23 mouse cellular contexts compared by ENCODE assay signal in the genomic region with DNA sequence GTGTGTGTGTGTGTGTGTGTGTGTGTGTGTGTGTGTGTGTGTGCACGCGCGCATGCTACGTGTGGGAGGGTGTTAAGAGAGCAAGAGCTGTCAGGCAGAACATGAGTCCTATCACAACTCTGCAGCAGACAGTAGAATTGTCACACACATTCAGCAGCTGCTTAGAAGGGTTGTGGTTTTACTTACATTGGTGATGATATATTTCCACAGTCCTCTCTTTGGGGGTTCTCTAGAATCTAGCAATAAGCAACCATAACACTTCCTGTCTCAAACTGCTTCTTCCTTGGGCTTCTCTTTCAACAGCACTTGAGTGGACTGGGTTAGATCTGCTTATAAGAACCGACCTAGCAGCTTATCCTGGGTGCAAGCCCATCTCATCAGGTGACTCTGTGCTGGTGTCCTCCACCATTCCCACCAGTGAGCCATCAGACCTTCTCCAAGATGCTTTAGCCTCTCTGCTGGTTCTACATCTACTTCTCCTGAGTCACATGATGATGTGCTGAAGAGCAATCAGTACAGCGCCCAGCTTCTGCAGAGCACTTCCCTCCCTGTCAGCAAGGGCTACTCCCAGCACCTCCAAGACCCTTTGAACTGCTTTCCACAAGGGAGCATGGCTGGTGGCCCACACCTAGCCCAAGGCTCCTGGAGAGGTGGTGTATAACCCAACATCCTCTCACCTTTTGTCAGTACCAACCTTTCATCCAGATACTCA.
DNase-seq lines count a peak whose midpoint lies in the region; ATAC-seq lines count a peak whose summit lies in the region.
"Had no signal": no experiment of that assay in that cellular context is flagged by ENCODE, and none has a peak within 500 bp of the region (broad histone marks: within the 10 kb centered on the region; RNA-seq: fewer than 3 reads in every experiment).

No protein-coding gene starts in this region.

- DNase-seq in heart, adult 11 months: peak; percentile 63
- peak; percentile 57 for DNase-seq in naive thymus-derived CD4-positive, alpha-beta T cell, adult 2 months (ENCODE audit: low read depth)
- DNase-seq in thymus, postnatal 25 days: peak; percentile 29
- DNase-seq in layer of hippocampus, postnatal 14 days (ENCODE audit: low spot score in 2 of 2): no peak
- DNase-seq in left cerebral cortex, adult 9 months (ENCODE audit: low spot score in 2 of 2): no peak
- DNase-seq: adrenal gland, adult 2 months; cerebellum, adult 11-12 months; cerebellum, postnatal 10 days; forebrain, postnatal 0 days; gastrocnemius, postnatal 36 days; kidney, postnatal 4 days; liver; midbrain, embryonic 14.5 days had no signal

- H3K27me3 ChIP-seq in heart, embryonic 11.5 days (ENCODE audit: control insufficient read depth, insufficient read depth, low read length): no peaks in the 10 kb centered on the region
- H3K27me3 ChIP-seq in intestine, embryonic 15.5 days (replicated peaks): no peaks in the 10 kb centered on the region
- H3K27me3 ChIP-seq: Patski had no signal

- H3K9me3 ChIP-seq in heart, embryonic 11.5 days (replicated peaks; ENCODE audit: control insufficient read depth, low read length): no peaks in the 10 kb centered on the region
- H3K9me3 ChIP-seq in intestine, embryonic 15.5 days: no peaks in the 10 kb centered on the region
- H3K9me3 ChIP-seq: heart, embryonic 10.5 days; hindbrain, embryonic 10.5 days; limb, embryonic 10.5 days had no signal

- H3K4me2 ChIP-seq in heart, embryonic 11.5 days: no peak overlapping the region
- no peak overlapping the region for H3K4me2 ChIP-seq in intestine, embryonic 15.5 days (replicated peaks)

- H3K9ac ChIP-seq in heart, embryonic 11.5 days (ENCODE audit: low read depth, low read length): no peak overlapping the region
- no peak overlapping the region for H3K9ac ChIP-seq in intestine, embryonic 15.5 days
- H3K9ac ChIP-seq: forebrain, postnatal 0 days had no signal

- WGBS in heart, embryonic 11.5 days (ENCODE audit: insufficient replicate concordance): 61% methylated on average over 6 of the region's 6 CpGs
- 87% methylated on average over 6 of the region's 6 CpGs for WGBS in intestine, embryonic 15.5 days

- H3K27ac ChIP-seq in heart, embryonic 11.5 days (ENCODE audit: low read depth, low read length): no peak overlapping the region
- H3K27ac ChIP-seq in intestine, embryonic 15.5 days: no peak overlapping the region; the same call in 1 of the 2 replicates
- H3K27ac ChIP-seq: heart, embryonic 10.5 days; hindbrain, embryonic 10.5 days; limb, embryonic 10.5 days had no signal

- no peak overlapping the region for H3K4me3 ChIP-seq in heart, embryonic 11.5 days (ENCODE audit: low read depth, low read length)
- no peak overlapping the region for H3K4me3 ChIP-seq in intestine, embryonic 15.5 days (replicated peaks)
- H3K4me3 ChIP-seq: heart, embryonic 10.5 days; hindbrain, embryonic 10.5 days; limb, embryonic 10.5 days had no signal

- no peak for ATAC-seq in heart, embryonic 11.5 days (replicated peaks; ENCODE audit: insufficient number of reproducible peaks, low FRiP score, low TSS enrichment)
- peak; percentile 76 for ATAC-seq in common myeloid progenitor, adult 5-6 weeks (replicated peaks; ENCODE audit: low read depth, poor library complexity, severe bottlenecking)
- ATAC-seq in intestine, embryonic 15.5 days: no peak
- ATAC-seq: forebrain, postnatal 0 days; hindbrain, embryonic 16.5 days; intestine, postnatal 0 days; Patski had no signal

- H3K4me1 ChIP-seq in heart, embryonic 11.5 days (ENCODE audit: control insufficient read depth, insufficient read depth, low read length): no peaks in the 10 kb centered on the region
- no peaks in the 10 kb centered on the region for H3K4me1 ChIP-seq in intestine, embryonic 15.5 days (replicated peaks)
- H3K4me1 ChIP-seq: hindbrain, embryonic 10.5 days had no signal

- H3K36me3 ChIP-seq in heart, embryonic 11.5 days (ENCODE audit: control insufficient read depth, insufficient read depth, low read length): no peaks in the 10 kb centered on the region
- H3K36me3 ChIP-seq in intestine, embryonic 15.5 days: no peaks in the 10 kb centered on the region
- H3K36me3 ChIP-seq: G1E; heart, embryonic 10.5 days; hindbrain, embryonic 10.5 days; limb, embryonic 10.5 days had no signal

Comparison
In these comparisons a context has a peak if more than half of its experiments do, and no peak if none do; other contexts are left out.
1. DNase-seq: peak in heart, adult 11 months (single experiment), naive thymus-derived CD4-positive, alpha-beta T cell, adult 2 months (single experiment) and thymus, postnatal 25 days (single experiment); none in layer of hippocampus, postnatal 14 days (0 of 2) and left cerebral cortex, adult 9 months (0 of 2).